Comparison of ENCODE assay signal across 10 mouse cellular contexts in the genomic region with DNA sequence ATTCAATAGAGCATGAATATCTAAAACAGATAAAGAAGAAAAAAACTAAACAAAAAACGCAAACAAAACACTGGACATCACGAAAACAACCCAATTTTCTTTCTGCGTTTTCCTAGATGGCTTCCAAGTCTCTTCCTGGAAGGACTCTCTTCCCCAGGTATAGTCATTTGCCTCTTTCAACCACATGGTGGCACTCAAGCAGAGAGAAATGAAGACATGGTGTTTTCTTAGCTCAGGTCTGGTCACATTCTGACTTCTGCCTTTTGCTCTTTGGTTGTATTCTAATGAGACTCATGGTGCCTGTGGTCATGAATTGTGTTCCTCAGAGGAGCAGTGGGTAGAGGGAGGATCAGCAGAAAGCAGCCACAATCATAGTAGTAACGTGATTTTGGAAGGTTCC. TPM values are rescaled to one million over a fixed set of nuclear protein-coding genes. Genes with fewer than 3 reads are reported as not detected.
DNase-seq lines count a peak whose midpoint lies in the region; ATAC-seq and TF ChIP-seq lines count a peak whose summit lies in the region.
"Had no signal": no experiment of that assay in that cellular context is flagged by ENCODE, and none has a peak within 500 bp of the region (broad histone marks: within the 10 kb centered on the region; RNA-seq: fewer than 3 reads in every experiment).

No protein-coding gene starts in this region.

- peak; percentile 2 for DNase-seq in gastrocnemius, adult 18-20 months (ENCODE audit: low spot score)
- DNase-seq in gastrocnemius, postnatal 14 days = no peak
- peak; percentile 14 for DNase-seq in lung, postnatal 14 days
- DNase-seq in lung, adult 2 months = no peak
- DNase-seq in cerebellum, postnatal 36 days = peak; percentile 6 to 31
- DNase-seq in gastrocnemius, postnatal 10 days = no peak

- no peak for TF ChIP-seq CTCF in lung, adult 2 months (IDR thresholded peaks at IDR 0.05; ENCODE audit: insufficient read depth, low read length)

- H3K4me3 ChIP-seq in lung, adult 2 months (replicated peaks; ENCODE audit: extremely low read depth, low read depth, low read length) = no peak overlapping the region

- H3K4me1 ChIP-seq in lung, adult 2 months (ENCODE audit: control insufficient read depth, insufficient read depth, low read length) = no peaks in the 10 kb centered on the region

- no peak for TF ChIP-seq POLR2A in lung, adult 2 months (IDR thresholded peaks at IDR 0.05; ENCODE audit: borderline replicate concordance, extremely low read depth, low read depth, low read length)

- ATAC-seq in megakaryocyte progenitor cell, adult 5-6 weeks (replicated peaks; ENCODE audit: poor library complexity) = peak; percentile 39; the same call in 1 of the 2 replicates
- ATAC-seq in megakaryocyte-erythroid progenitor cell, adult 5-6 weeks (replicated peaks; ENCODE audit: low FRiP score, low TSS enrichment, poor library complexity, severe bottlenecking) = no peak

- 35% methylated on average over 4 of the region's 4 CpGs for WGBS in lung, adult 2 months

- intact Hi-C loops in gastrocnemius, postnatal 14 days (cut with DNase I; ENCODE audit: low total_unique reads) = no loop called here

RNA-seq across cellular contexts. Expression of a gene that starts 30.7 kb away (rescaled TPM):
- not detected for total RNA-seq in gastrocnemius, adult 18-20 months (2021)
- not detected for total RNA-seq in gastrocnemius, postnatal 14 days (2021)
- not detected in 2 replicates for polyA plus RNA-seq in lung, adult 2 months (2012; rRNA removed)
- not detected in 2 replicates for total RNA-seq in megakaryocyte progenitor cell, adult 5-6 weeks (2015)
- total RNA-seq in megakaryocyte progenitor cell, adult 5-6 weeks (2017) = not detected in 2 replicates
- not detected in 2 replicates for total RNA-seq in megakaryocyte-erythroid progenitor cell, adult 5-6 weeks (2014; fragmentation: Nextera tagmentation)
- total RNA-seq in megakaryocyte-erythroid progenitor cell, adult 5-6 weeks (2017) = not detected in 2 replicates
- total RNA-seq in gastrocnemius, postnatal 10 days (2021) = not detected
- total RNA-seq: MEL had no signal
- polyA plus RNA-seq: liver, embryonic 14.5 days had no signal

RNA-seq across cellular contexts. Expression of a gene that starts 50.2 kb away (rescaled TPM):
- total RNA-seq in gastrocnemius, adult 18-20 months (2021) = not detected
- total RNA-seq in gastrocnemius, postnatal 14 days (2021) = not detected
- not detected in 2 replicates for polyA plus RNA-seq in lung, adult 2 months (2012; rRNA removed)
- total RNA-seq in megakaryocyte progenitor cell, adult 5-6 weeks (2015) = not detected in 2 replicates
- total RNA-seq in megakaryocyte progenitor cell, adult 5-6 weeks (2017) = not detected in 2 replicates
- total RNA-seq in megakaryocyte-erythroid progenitor cell, adult 5-6 weeks (2014; fragmentation: Nextera tagmentation) = not detected in 2 replicates
- total RNA-seq in megakaryocyte-erythroid progenitor cell, adult 5-6 weeks (2017) = not detected in 2 replicates
- total RNA-seq in gastrocnemius, postnatal 10 days (2021) = not detected
- total RNA-seq: MEL had no signal
- polyA plus RNA-seq: liver, embryonic 14.5 days had no signal

RNA-seq across cellular contexts. Expression of a gene that starts 50.4 kb away (rescaled TPM):
- total RNA-seq in gastrocnemius, adult 18-20 months (2021) = not detected
- total RNA-seq in gastrocnemius, postnatal 14 days (2021) = not detected
- 0.53 and 1.2 TPM in 2 replicates for polyA plus RNA-seq in lung, adult 2 months (2012; rRNA removed)
- 0.17 TPM in 1 of 2 replicates, not detected in the other for total RNA-seq in megakaryocyte progenitor cell, adult 5-6 weeks (2015)
- not detected in 2 replicates for total RNA-seq in megakaryocyte progenitor cell, adult 5-6 weeks (2017)
- not detected in 2 replicates for total RNA-seq in megakaryocyte-erythroid progenitor cell, adult 5-6 weeks (2014; fragmentation: Nextera tagmentation)
- not detected in 2 replicates for total RNA-seq in megakaryocyte-erythroid progenitor cell, adult 5-6 weeks (2017)
- total RNA-seq in gastrocnemius, postnatal 10 days (2021) = not detected
- total RNA-seq: MEL had no signal
- polyA plus RNA-seq: liver, embryonic 14.5 days had no signal

Comparison
In these comparisons a context has a peak if more than half of its experiments do, and no peak if none do; other contexts are left out.
1. DNase-seq: peak in gastrocnemius, adult 18-20 months (single experiment), lung, postnatal 14 days (single experiment) and cerebellum, postnatal 36 days (2 of 2); none in gastrocnemius, postnatal 14 days (single experiment), lung, adult 2 months (single experiment) and gastrocnemius, postnatal 10 days (single experiment).